Mouse (Mus musculus) Patski (cell line): ENCODE data around the gene Hs6st1. TPM values are rescaled to one million over a fixed set of nuclear protein-coding genes. Genes with fewer than 3 reads are reported as not detected.

Source experiments
- ATAC-seq: fragments of 100-300 bp; one replicate; pipeline ENCODE4 v1.8.0; 2021
- CTCF ChIA-PET: fragments of 350-600 bp; sonication (Branson Sonifier 250); formaldehyde crosslinking; loops from one replicate; lab custom pipeline; 2022; ENCODE audit warnings: inconsistent platforms; lab: Charles Lee
- POLR2A ChIA-PET: fragments of 350-600 bp; sonication (Branson Sonifier 250); formaldehyde crosslinking; loops from one replicate; lab custom pipeline; 2022; ENCODE audit warnings: antibody characterized with exemption, inconsistent platforms; lab: Charles Lee
- DNase-seq: peaks from one replicate; pipeline ENCODE4 v3.0.0-alpha.2; 2011; ENCODE audit warnings: low read depth, low spot score
- H3K27me3 ChIP-seq: fragments of 371-371 bp; one replicate; pipeline ENCODE4 v1.5.1; 2021
- CTCF ChIP-seq: fragments of 100-300 bp; IDR thresholded peaks from one replicate; pipeline ENCODE4 v1.5.1; 2021
- in situ Hi-C: fragments of 300-500 bp; cut with MboI; formaldehyde crosslinking; loops from 3 replicates; pipeline ENCODE4 v1.11.1; 2018; ENCODE audit warnings: low pct_unique_long_range_greater_than_20kb, mixed read lengths
- polyA plus RNA-seq: library from polyadenylated mRNA; unstranded; gene quantifications from one replicate; pipeline ENCODE4 v1.2.3, GENCODE M21; 2021

Hs6st1 gene
- polyA plus RNA-seq, 1 experiment from 2014 or later = 207 TPM

- no peaks in the 10 kb centered on the region for H3K27me3 ChIP-seq
- in situ Hi-C loops = loop anchor here (25.0 kb wide), 1 partner anchor 508 kb away; no protein-coding TSS in a partner anchor
- POLR2A ChIA-PET = interaction anchor here (1.0 kb wide), 2 partner anchors 9 to 52 kb away, joined by 3 to 6 read pairs; no protein-coding TSS in a partner anchor
- TF ChIP-seq CTCF = no peak
- DNase-seq (no peak), ATAC-seq (no peak)
- CTCF ChIA-PET = interaction anchor here (1.1 to 1.8 kb wide), 3 partner anchors 56 to 64 kb away, joined by 3 to 5 read pairs (median 3); no protein-coding TSS in a partner anchor
These were observed 2.0 kb downstream of the Hs6st1 start for GRCm38 (mm10) chr1:36070190-36070589.

- in situ Hi-C loops = loop anchor here (25.0 kb wide), 1 partner anchor 508 kb away; no protein-coding TSS in a partner anchor
- DNase-seq = no peak
- H3K27me3 ChIP-seq = no peaks in the 10 kb centered on the region
- no peak for TF ChIP-seq CTCF
- ChIA-PET CTCF (interaction anchor here (1.1 to 1.8 kb wide), 2 partner anchors 59 to 64 kb away, joined by 3 to 5 read pairs; no protein-coding TSS in a partner anchor), POLR2A (interaction anchor here (0.6 to 1.0 kb wide), 3 partner anchors 9 to 501 kb away, joined by 3 to 11 read pairs (median 6); no protein-coding TSS in a partner anchor)
- no peak for ATAC-seq
These were observed 2.5 kb downstream of the Hs6st1 start for GRCm38 (mm10) chr1:36070740-36071139.

GRCm38 (mm10) chr1:36071176-36071575 is 3.0 kb downstream of the Hs6st1 start:
- CTCF ChIA-PET = interaction anchor here (1.8 kb wide), 1 partner anchor 63 kb away, joined by 5 read pairs; no protein-coding TSS in a partner anchor
- H3K27me3 ChIP-seq = no peaks in the 10 kb centered on the region
- ATAC-seq (no peak), DNase-seq (no peak)
- POLR2A ChIA-PET = interaction anchor here (0.6 to 1.3 kb wide), 6 partner anchors 11 to 502 kb away, joined by 3 to 11 read pairs (median 4); no protein-coding TSS in a partner anchor
- TF ChIP-seq CTCF = no peak
- in situ Hi-C loops = loop anchor here (25.0 kb wide), 1 partner anchor 509 kb away; no protein-coding TSS in a partner anchor

GRCm38 (mm10) chr1:36071611-36072010 is 3.4 kb downstream of the Hs6st1 start:
- ChIA-PET CTCF (interaction anchor here (1.8 kb wide), 1 partner anchor 63 kb away, joined by 5 read pairs; no protein-coding TSS in a partner anchor), POLR2A (interaction anchor here (0.6 to 1.3 kb wide), 6 partner anchors 11 to 502 kb away, joined by 3 to 11 read pairs (median 4); no protein-coding TSS in a partner anchor)
- in situ Hi-C loops = loop anchor here (25.0 kb wide), 1 partner anchor 509 kb away; no protein-coding TSS in a partner anchor
- no peak for DNase-seq
- no peaks in the 10 kb centered on the region for H3K27me3 ChIP-seq
- TF ChIP-seq CTCF = no peak
- no peak for ATAC-seq

GRCm38 (mm10) chr1:36072588-36073556 is 4.7 kb downstream of the Hs6st1 start:
- CTCF ChIA-PET = no interaction called here

GRCm38 (mm10) chr1:36073566-36073965 is 5.4 kb downstream of the Hs6st1 start:
- POLR2A ChIA-PET = no interaction called here
- ATAC-seq (no peak), DNase-seq (no peak)
- no peak for TF ChIP-seq CTCF
- in situ Hi-C loops = loop anchor here (25.0 kb wide), 1 partner anchor 511 kb away; no protein-coding TSS in a partner anchor
- CTCF ChIA-PET = no interaction called here
- no peaks in the 10 kb centered on the region for H3K27me3 ChIP-seq

More at GRCm38 (mm10) chr1:36072588-36073556, 4.7 kb downstream of the Hs6st1 start:
- POLR2A ChIA-PET = no interaction called here
- no peak for TF ChIP-seq CTCF
- no peaks in the 10 kb centered on the region for H3K27me3 ChIP-seq
- DNase-seq (no peak), ATAC-seq (no peak)
- in situ Hi-C loops = loop anchor here (25.0 kb wide), 1 partner anchor 511 kb away; no protein-coding TSS in a partner anchor

- H3K27me3 ChIP-seq = no peaks in the 10 kb centered on the region
- ATAC-seq = no peak
These were observed 6.0 kb downstream of the Hs6st1 start for GRCm38 (mm10) chr1:36074197-36074596.

GRCm38 (mm10) chr1:36074968-36075367 is 6.8 kb downstream of the Hs6st1 start:
- no peaks in the 10 kb centered on the region for H3K27me3 ChIP-seq
- POLR2A ChIA-PET = no interaction called here
- CTCF ChIA-PET = interaction anchor here (0.9 kb wide), 1 partner anchor 9 kb away, joined by 3 read pairs; no protein-coding TSS in a partner anchor
- DNase-seq (no peak), ATAC-seq (no peak)
- in situ Hi-C loops = loop anchor here (5.0 to 25.0 kb wide), 3 partner anchors 57 to 513 kb away; no protein-coding TSS in a partner anchor
- TF ChIP-seq CTCF = no peak

More at GRCm38 (mm10) chr1:36074197-36074596, 6.0 kb downstream of the Hs6st1 start:
- POLR2A ChIA-PET = no interaction called here
- no peak for DNase-seq
- CTCF ChIA-PET = interaction anchor here (0.9 kb wide), 1 partner anchor 8 kb away, joined by 3 read pairs; no protein-coding TSS in a partner anchor
- TF ChIP-seq CTCF = no peak
- in situ Hi-C loops = loop anchor here (25.0 kb wide), 1 partner anchor 512 kb away; no protein-coding TSS in a partner anchor

- TF ChIP-seq CTCF = no peak
- in situ Hi-C loops = loop anchor here (5.0 kb wide), 2 partner anchors 57 to 177 kb away; no protein-coding TSS in a partner anchor
- H3K27me3 ChIP-seq = no peaks in the 10 kb centered on the region
- DNase-seq (no peak), ATAC-seq (no peak)
- ChIA-PET POLR2A (no interaction called here), CTCF (interaction anchor here (0.6 kb wide), 1 partner anchor 269 kb away, joined by 3 read pairs; no protein-coding TSS in a partner anchor)
These were observed 7.5 kb downstream of the Hs6st1 start for GRCm38 (mm10) chr1:36075652-36076051.
